Mouse (Mus musculus): ENCODE results near the gene Esyt2. TPM values are rescaled to one million over a fixed set of nuclear protein-coding genes. Genes with fewer than 3 reads are reported as not detected.

Gene Esyt2
- polyA plus RNA-seq, 1 experiment from 2014 or later, result 11.9 TPM

DNA sequence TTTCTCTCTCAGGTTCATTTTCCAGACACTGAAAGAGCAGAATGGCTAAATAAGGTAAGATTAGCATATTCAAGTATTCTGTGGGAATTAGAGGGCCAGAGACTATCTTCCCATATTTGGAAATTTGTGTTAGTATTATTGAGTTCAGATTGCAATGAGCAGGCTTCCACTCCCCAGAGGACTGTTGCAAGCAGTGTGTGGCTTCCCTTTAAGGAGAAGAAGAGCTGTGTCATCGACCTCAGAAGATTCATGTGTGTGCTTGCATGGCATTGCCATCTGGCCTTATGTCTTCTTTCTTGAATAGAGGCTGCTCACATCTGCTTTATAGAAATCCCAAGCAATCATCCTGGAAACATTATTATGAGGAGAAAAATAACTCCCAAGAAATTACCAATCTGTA, 36.8 kb downstream of the Esyt2 start:
- Histone ChIP-seq H3K9me3 (no peaks in the 10 kb centered on the region), H3K4me1 (replicated peaks) (no peaks in the 10 kb centered on the region), H3K36me3 (peaks cover 6% of the 10 kb centered on the region; the same call in 1 of the 2 replicates), H3K4me3 (no peak overlapping the region), H3K27ac (no peak overlapping the region), H3K4me2 (no peak overlapping the region), H3K9ac (no peak overlapping the region), H3K27me3 (no peaks in the 10 kb centered on the region)
- no peak for ATAC-seq (ENCODE audit: low FRiP score)
- WGBS, result 72% methylated on average over 1 of the region's 1 CpGs

- no peak overlapping the region for H3K4me2 ChIP-seq
- no peaks in the 10 kb centered on the region for H3K9me3 ChIP-seq
- H3K27me3 ChIP-seq, result no peaks in the 10 kb centered on the region
- 90% methylated on average over 4 of the region's 4 CpGs for WGBS
- H3K27ac ChIP-seq, result no peak overlapping the region
- H3K36me3 ChIP-seq, result peaks cover 31% of the 10 kb centered on the region
- no peak overlapping the region for H3K9ac ChIP-seq
- no peak for ATAC-seq (ENCODE audit: low FRiP score)
- no peak overlapping the region for H3K4me3 ChIP-seq
- H3K4me1 ChIP-seq (replicated peaks), result no peaks in the 10 kb centered on the region
Observed at GRCm38 (mm10) chr12:116325545-116325944, 44.5 kb downstream of the Esyt2 start.

DNA sequence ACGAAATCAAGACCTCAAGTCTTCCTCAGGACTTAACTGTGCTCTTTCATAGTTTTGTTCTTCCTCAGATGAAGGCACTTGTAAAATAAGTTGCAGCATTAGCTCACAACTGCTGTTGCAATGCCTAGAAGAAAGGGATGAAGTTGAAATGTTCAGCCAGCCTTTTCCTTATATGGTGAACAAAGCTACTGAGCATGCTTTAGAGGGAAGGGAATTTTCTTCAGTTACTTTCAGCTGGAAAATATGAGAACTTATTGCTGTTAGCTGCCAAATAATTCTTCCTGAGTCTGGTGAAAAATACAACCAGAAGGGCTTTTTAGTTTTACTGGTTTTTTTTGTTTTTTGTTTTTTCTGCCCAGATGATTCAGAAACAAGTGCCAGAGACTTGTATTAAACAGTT, 45.2 kb downstream of the Esyt2 start:
- H3K4me1 ChIP-seq (replicated peaks), result no peaks in the 10 kb centered on the region
- H3K36me3 ChIP-seq, result peaks cover 31% of the 10 kb centered on the region
- no peak overlapping the region for H3K4me2 ChIP-seq
- ATAC-seq (ENCODE audit: low FRiP score), result no peak
- H3K27ac ChIP-seq, result no peak overlapping the region
- H3K4me3 ChIP-seq, result no peak overlapping the region
- H3K9ac ChIP-seq, result no peak overlapping the region
- no peaks in the 10 kb centered on the region for H3K27me3 ChIP-seq
- WGBS, result 84% methylated on average over 1 of the region's 1 CpGs
- H3K9me3 ChIP-seq, result no peaks in the 10 kb centered on the region

DNA sequence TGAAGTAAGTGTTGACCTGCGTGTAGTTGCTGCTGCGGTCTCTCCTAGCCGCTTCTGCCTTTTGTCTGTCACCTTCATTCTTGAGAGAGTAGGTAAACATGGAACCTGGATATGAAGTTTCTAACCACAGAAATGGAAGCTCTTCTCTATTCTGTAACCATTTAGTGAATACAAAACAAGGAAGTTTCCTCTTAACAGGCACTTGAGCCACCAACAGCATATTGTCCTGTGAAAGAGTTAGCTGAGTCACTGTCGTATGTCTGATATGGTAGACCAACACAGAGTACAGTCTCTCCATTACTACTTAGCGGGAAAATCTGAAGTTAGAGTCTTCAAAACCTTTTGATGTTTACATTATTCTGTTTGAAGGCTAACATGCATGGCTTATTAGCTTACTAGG, 53.3 kb downstream of the Esyt2 start:
- no peaks in the 10 kb centered on the region for H3K27me3 ChIP-seq
- no peak overlapping the region for H3K9ac ChIP-seq
- no peaks in the 10 kb centered on the region for H3K9me3 ChIP-seq
- no peaks in the 10 kb centered on the region for H3K4me1 ChIP-seq (replicated peaks)
- H3K36me3 ChIP-seq, result peaks cover 6% of the 10 kb centered on the region; the same call in 1 of the 2 replicates
- no peak overlapping the region for H3K27ac ChIP-seq
- H3K4me2 ChIP-seq, result no peak overlapping the region
- no peak for ATAC-seq (ENCODE audit: low FRiP score)
- 95% methylated on average over 5 of the region's 5 CpGs for WGBS
- no peak overlapping the region for H3K4me3 ChIP-seq

- Histone ChIP-seq H3K36me3 (peaks cover 31% of the 10 kb centered on the region), H3K27ac (no peak overlapping the region), H3K9me3 (no peaks in the 10 kb centered on the region), H3K4me2 (no peak overlapping the region), H3K9ac (no peak overlapping the region), H3K4me1 (replicated peaks) (no peaks in the 10 kb centered on the region), H3K27me3 (no peaks in the 10 kb centered on the region), H3K4me3 (no peak overlapping the region)
- 90% methylated on average over 1 of the region's 1 CpGs for WGBS
- ATAC-seq (ENCODE audit: low FRiP score), result no peak
Observed at GRCm38 (mm10) chr12:116340160-116340559, 59.2 kb downstream of the Esyt2 start.

DNA sequence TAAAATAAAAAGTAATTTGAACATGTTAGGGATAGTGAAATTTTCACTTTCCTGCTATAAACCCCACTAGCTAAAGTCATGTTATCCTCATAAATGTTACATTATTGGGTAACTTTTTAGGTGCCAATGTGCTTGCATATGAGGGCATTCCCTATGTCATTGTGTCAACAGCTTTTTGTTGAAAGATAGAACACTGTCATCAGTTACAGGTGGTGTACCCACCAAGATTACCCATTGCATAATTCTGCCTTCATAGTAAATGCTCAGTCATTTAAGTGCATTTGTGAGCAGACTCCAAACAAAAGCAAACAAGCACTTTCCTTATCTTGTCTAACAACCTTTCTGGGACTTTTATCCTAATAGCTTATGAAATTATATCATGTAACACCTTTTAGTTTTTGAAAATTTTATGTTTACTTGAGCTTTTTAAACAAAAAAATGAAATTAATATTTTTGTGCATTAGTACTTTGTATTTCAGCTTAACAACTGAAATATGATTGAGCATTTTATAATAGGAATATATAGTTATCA, 67.8 kb downstream of the Esyt2 start:
- peaks cover 41% of the 10 kb centered on the region for H3K36me3 ChIP-seq
- H3K27ac ChIP-seq, result no peak overlapping the region
- H3K9ac ChIP-seq, result no peak overlapping the region
- H3K9me3 ChIP-seq, result no peaks in the 10 kb centered on the region
- H3K4me2 ChIP-seq, result no peak overlapping the region
- ATAC-seq (ENCODE audit: low FRiP score), result no peak
- no peak overlapping the region for H3K4me3 ChIP-seq
- H3K4me1 ChIP-seq (replicated peaks), result no peaks in the 10 kb centered on the region
- no peaks in the 10 kb centered on the region for H3K27me3 ChIP-seq

DNA sequence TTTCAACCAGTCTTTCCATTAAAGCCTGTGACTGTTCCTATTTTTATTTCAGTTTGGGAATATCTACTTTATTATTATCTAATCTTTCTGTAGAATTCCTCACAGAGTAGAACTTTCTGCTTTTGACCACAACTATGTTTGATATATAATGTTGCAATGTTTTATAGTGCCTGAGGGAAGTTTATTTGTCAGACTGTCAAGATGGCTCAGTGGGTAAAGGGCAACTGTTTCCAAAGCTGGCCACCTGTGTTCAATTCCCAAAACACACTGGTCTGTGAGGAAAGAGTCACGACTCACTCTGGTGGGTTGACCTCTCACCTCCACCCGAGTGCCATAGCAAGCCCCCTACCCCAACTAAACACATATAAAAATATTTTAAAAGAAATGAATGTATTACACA, 68.4 kb downstream of the Esyt2 start:
- Histone ChIP-seq H3K27me3 (no peaks in the 10 kb centered on the region), H3K27ac (no peak overlapping the region), H3K4me2 (no peak overlapping the region), H3K9me3 (no peaks in the 10 kb centered on the region), H3K36me3 (peaks cover 37% of the 10 kb centered on the region), H3K4me1 (replicated peaks) (no peaks in the 10 kb centered on the region), H3K9ac (no peak overlapping the region), H3K4me3 (no peak overlapping the region)
- 78% methylated on average over 2 of the region's 2 CpGs for WGBS
- ATAC-seq (ENCODE audit: low FRiP score), result no peak

GRCm38 (mm10) chr12:116351022-116351421, 70.0 kb downstream of the Esyt2 start:
- peaks cover 37% of the 10 kb centered on the region for H3K36me3 ChIP-seq
- no peak overlapping the region for H3K4me2 ChIP-seq
- ATAC-seq (ENCODE audit: low FRiP score), result no peak
- no peak overlapping the region for H3K27ac ChIP-seq
- H3K9me3 ChIP-seq, result no peaks in the 10 kb centered on the region
- no peaks in the 10 kb centered on the region for H3K27me3 ChIP-seq
- no peak overlapping the region for H3K9ac ChIP-seq
- no peaks in the 10 kb centered on the region for H3K4me1 ChIP-seq (replicated peaks)
- H3K4me3 ChIP-seq, result no peak overlapping the region
- WGBS, result 96% methylated on average over 4 of the region's 4 CpGs

- ATAC-seq (ENCODE audit: low FRiP score), result no peak
- 78% methylated on average over 5 of the region's 5 CpGs for WGBS
Observed at GRCm38 (mm10) chr12:116352404-116352803, 71.4 kb downstream of the Esyt2 start.

GRCm38 (mm10) chr12:116354694-116355093, 73.7 kb downstream of the Esyt2 start:
- ATAC-seq (ENCODE audit: low FRiP score), result no peak
- no peak overlapping the region for H3K4me3 ChIP-seq
- no peaks in the 10 kb centered on the region for H3K4me1 ChIP-seq (replicated peaks)
- no peak overlapping the region for H3K27ac ChIP-seq
- no peak overlapping the region for H3K4me2 ChIP-seq
- no peaks in the 10 kb centered on the region for H3K9me3 ChIP-seq
- WGBS, result 97% methylated on average over 3 of the region's 3 CpGs
- no peaks in the 10 kb centered on the region for H3K27me3 ChIP-seq
- no peak overlapping the region for H3K9ac ChIP-seq
- H3K36me3 ChIP-seq, result peaks cover 42% of the 10 kb centered on the region

More at GRCm38 (mm10) chr12:116352404-116352803, 71.4 kb downstream of the Esyt2 start:
- no peak overlapping the region for H3K9ac ChIP-seq
- H3K27ac ChIP-seq, result no peak overlapping the region
- no peak overlapping the region for H3K4me3 ChIP-seq
- H3K4me1 ChIP-seq (replicated peaks), result no peaks in the 10 kb centered on the region
- H3K27me3 ChIP-seq, result no peaks in the 10 kb centered on the region
- H3K9me3 ChIP-seq, result no peaks in the 10 kb centered on the region
- H3K36me3 ChIP-seq, result peaks cover 32% of the 10 kb centered on the region
- no peak overlapping the region for H3K4me2 ChIP-seq

- Histone ChIP-seq H3K27me3 (no peaks in the 10 kb centered on the region), H3K27ac (no peak overlapping the region), H3K4me2 (no peak overlapping the region), H3K9me3 (no peaks in the 10 kb centered on the region), H3K36me3 (peaks cover 61% of the 10 kb centered on the region), H3K4me1 (replicated peaks) (no peaks in the 10 kb centered on the region), H3K9ac (no peak overlapping the region), H3K4me3 (no peak overlapping the region)
- ATAC-seq (ENCODE audit: low FRiP score), result no peak
Observed at GRCm38 (mm10) chr12:116362091-116362490, 81.1 kb downstream of the Esyt2 start.

DNA sequence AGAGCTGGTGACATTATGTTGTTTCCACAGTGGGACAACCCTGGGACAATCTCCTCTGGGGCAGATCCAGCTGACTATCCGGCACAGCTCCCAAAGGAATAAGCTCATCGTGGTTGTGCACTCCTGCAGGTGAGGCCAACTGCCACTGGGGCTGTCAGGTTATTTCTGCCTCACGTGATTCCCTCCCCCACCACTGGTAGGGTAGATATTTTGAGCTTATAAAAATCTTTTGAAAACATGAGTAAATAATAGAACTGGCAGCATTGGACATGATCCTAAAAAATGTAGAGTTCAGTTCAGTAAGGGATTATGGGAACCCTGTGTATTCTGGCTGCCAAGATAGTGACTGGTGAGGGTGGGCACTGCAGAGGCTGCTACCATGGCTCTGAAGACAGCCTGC, 85.9 kb downstream of the Esyt2 start:
- H3K27ac ChIP-seq, result no peak overlapping the region
- no peak for ATAC-seq (ENCODE audit: low FRiP score)
- H3K9ac ChIP-seq, result no peak overlapping the region
- 84% methylated on average over 3 of the region's 3 CpGs for WGBS
- H3K4me2 ChIP-seq, result no peak overlapping the region
- H3K27me3 ChIP-seq, result no peaks in the 10 kb centered on the region
- no peaks in the 10 kb centered on the region for H3K9me3 ChIP-seq
- H3K36me3 ChIP-seq, result peaks cover 51% of the 10 kb centered on the region
- no peak overlapping the region for H3K4me3 ChIP-seq
- H3K4me1 ChIP-seq (replicated peaks), result no peaks in the 10 kb centered on the region

GRCm38 (mm10) chr12:116367346-116367745, 86.3 kb downstream of the Esyt2 start:
- Histone ChIP-seq H3K9me3 (no peaks in the 10 kb centered on the region), H3K36me3 (peaks cover 51% of the 10 kb centered on the region)
- no peak for ATAC-seq (ENCODE audit: low FRiP score)

More at GRCm38 (mm10) chr12:116367346-116367745, 86.3 kb downstream of the Esyt2 start:
- over 99% methylated on average over 2 of the region's 2 CpGs for WGBS
- H3K27ac ChIP-seq, result no peak overlapping the region
- H3K4me2 ChIP-seq, result no peak overlapping the region
- no peak overlapping the region for H3K9ac ChIP-seq
- H3K27me3 ChIP-seq, result no peaks in the 10 kb centered on the region
- no peaks in the 10 kb centered on the region for H3K4me1 ChIP-seq (replicated peaks)
- no peak overlapping the region for H3K4me3 ChIP-seq

All from hindbrain, embryonic 13.5 days (tissue).